Mouse (Mus musculus) megakaryocyte, embryonic 14.5 days (primary cell): ENCODE data around the gene Nup214.

Experiments
- FLI1 ChIP-seq: IDR thresholded peaks from 2 replicates; pipeline ENCODE4 v1.6.1; 2012; ENCODE audit warnings: low read length, inconsistent platforms, mixed read lengths
- GATA1 ChIP-seq: IDR thresholded peaks from 3 replicates; pipeline ENCODE4 v1.6.1; 2012; ENCODE audit warnings: mixed read lengths, low read length, inconsistent platforms, borderline replicate concordance

DNA sequence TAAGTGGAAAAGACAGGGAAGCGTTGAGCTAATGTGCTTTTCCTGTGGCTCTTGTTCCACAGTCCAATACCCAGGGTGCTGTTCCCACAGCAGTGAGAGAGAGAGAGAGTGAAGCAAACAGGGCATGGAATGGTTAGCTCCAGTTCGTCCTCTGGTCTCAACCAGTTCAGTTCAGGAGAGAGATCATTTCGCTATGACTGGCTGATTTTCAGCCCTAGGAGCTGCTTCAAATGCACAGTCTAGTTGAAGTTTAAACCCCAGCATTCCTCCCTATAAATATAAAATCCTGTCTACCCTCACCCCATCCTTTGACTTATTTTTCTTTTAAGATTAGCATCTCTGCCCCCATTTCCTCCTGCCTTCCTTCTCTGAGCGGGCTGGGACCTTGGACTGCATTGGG lies 1.6 kb upstream of the Nup214 start:
- TF ChIP-seq FLI1: no peak
- TF ChIP-seq GATA1: no peak
